Mouse (Mus musculus): Measurements from ENCODE around the gene Smpd2. TPM values are rescaled to one million over a fixed set of nuclear protein-coding genes. Genes with fewer than 3 reads are reported as not detected.

Smpd2 gene
- total and polyA plus RNA-seq, 3 experiments, result 0.04 to 0.42 TPM; not detected in 1

DNA sequence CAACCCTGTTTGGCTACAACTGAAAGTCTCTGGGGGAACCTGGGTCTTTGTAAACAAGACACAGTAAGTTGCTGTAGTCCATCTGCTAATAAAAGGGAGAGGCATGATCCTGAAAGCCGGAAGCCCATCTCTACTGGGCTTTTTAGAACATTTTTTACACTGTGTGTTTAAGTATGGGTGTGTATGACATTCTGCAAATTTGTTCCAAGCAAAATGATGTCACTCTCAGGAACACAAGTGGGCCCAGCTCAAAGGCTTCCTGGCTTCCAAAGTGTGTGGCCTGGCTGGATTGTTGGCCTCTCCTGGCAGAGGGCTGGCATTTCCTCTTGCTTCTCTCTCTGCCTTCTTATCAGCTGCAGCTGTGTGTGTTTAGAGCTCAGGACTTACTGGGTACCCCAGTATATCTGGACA, 15.2 kb downstream of the Smpd2 start:
- peaks cover 0 to 29% of the 10 kb centered on the region in 2 experiments; a peak in 2 of 4 replicates for H3K36me3 ChIP-seq (ENCODE audit: control insufficient read depth in 1 of 2, insufficient read depth in 2 of 2, low read length in 2 of 2)
- H3K4me3 ChIP-seq (ENCODE audit: control insufficient read depth in 1 of 2, insufficient read depth in 1 of 2, low read depth in 2 of 2, low read length in 2 of 2), result no peak overlapping the region
- peak overlapping the region; percentile 31 for H3K9ac ChIP-seq (ENCODE audit: control insufficient read depth, low read depth, low read length, poor library complexity, severe bottlenecking)
- H3K27ac ChIP-seq (ENCODE audit: control insufficient read depth, low read depth, low read length), result peak overlapping the region; percentile 55
- H3K4me1 ChIP-seq (ENCODE audit: control insufficient read depth in 1 of 2, insufficient read depth in 2 of 2, low read length in 2 of 2), result peaks cover 18 to 38% of the 10 kb centered on the region in 2 experiments
- no peaks in the 10 kb centered on the region for H3K9me3 ChIP-seq (replicated peaks; ENCODE audit: insufficient read depth, low read length)
- H3K27me3 ChIP-seq (ENCODE audit: control insufficient read depth in 1 of 2, insufficient read depth in 2 of 2, low read length in 2 of 2), result no peaks in the 10 kb centered on the region
- peak; percentile 44 for DNase-seq (ENCODE audit: low read depth, low spot score)
- TF ChIP-seq MEF2A (IDR thresholded peaks at IDR 0.05; ENCODE audit: extremely low read depth, insufficient replicate concordance, low read depth, low read length, poor library complexity, severe bottlenecking) (0 out of 2 replicates have a peak, but pooled peaks have one; percentile 41), POLR2AphosphoS5 (IDR thresholded peaks at IDR 0.05; ENCODE audit: borderline replicate concordance, low read depth, low read length) (no peak), MXI1 (IDR thresholded peaks at IDR 0.05; ENCODE audit: low read depth, low read length) (peak; percentile 47; the same call in 1 of the 2 replicates), MAX (IDR thresholded peaks at IDR 0.05; ENCODE audit: low read length) (no peak), TBP (IDR thresholded peaks at IDR 0.05; ENCODE audit: low read depth, low read length) (no peak), TCF12 (IDR thresholded peaks at IDR 0.05; ENCODE audit: low read depth, low read length) (peak; percentile 71), ETS1 (IDR thresholded peaks at IDR 0.05; ENCODE audit: low read depth, low read length) (peak; percentile 66), ZKSCAN1 (IDR thresholded peaks at IDR 0.05; ENCODE audit: low read depth, low read length) (no peak), BHLHE40 (IDR thresholded peaks at IDR 0.05; ENCODE audit: borderline replicate concordance, low read depth, low read length) (no peak), TAL1 (IDR thresholded peaks at IDR 0.05; ENCODE audit: low read length) (peak; percentile 68), JUND (IDR thresholded peaks at IDR 0.05; ENCODE audit: low read depth, low read length) (no peak), UBTF (IDR thresholded peaks at IDR 0.05; ENCODE audit: borderline replicate concordance, insufficient read depth, low read depth, low read length) (no peak), GATA1 (IDR thresholded peaks at IDR 0.05; ENCODE audit: low read depth, low read length) (peak; percentile 70), EP300 (IDR thresholded peaks at IDR 0.05; ENCODE audit: low read depth in 1 of 2, low read length in 2 of 2) (peak; percentile 43 to 60), ZMIZ1 (IDR thresholded peaks at IDR 0.05; ENCODE audit: low read depth, low read length) (no peak), ZNF384 (IDR thresholded peaks at IDR 0.05; ENCODE audit: low read depth, low read length) (no peak), RAD21 (IDR thresholded peaks at IDR 0.05; ENCODE audit: low read depth, low read length) (no peak), E2F4 (IDR thresholded peaks at IDR 0.05; ENCODE audit: borderline replicate concordance, low read depth, low read length) (no peak), ZC3H11A (IDR thresholded peaks at IDR 0.05; ENCODE audit: low read depth, low read length) (no peak), MYB (IDR thresholded peaks at IDR 0.05; ENCODE audit: low read depth, low read length) (no peak), NELFE (IDR thresholded peaks at IDR 0.05; ENCODE audit: low read depth, low read length) (no peak), CHD1 (IDR thresholded peaks at IDR 0.05; ENCODE audit: low read depth, low read length) (no peak), POLR2A (IDR thresholded peaks at IDR 0.05; ENCODE audit: control insufficient read depth in 1 of 2, insufficient read depth in 1 of 2, low read depth in 1 of 2, low read length in 2 of 2, poor library complexity in 1 of 2) (no peak)
- H3K79me2 ChIP-seq (ENCODE audit: control insufficient read depth, insufficient read depth, low read length, poor library complexity), result no peaks in the 10 kb centered on the region
